Comparison of ENCODE assay signal across 14 mouse cellular contexts in genomic region chr9:63837552-63837951, GRCm38 (mm10).
DNase-seq lines count a peak whose midpoint lies in the region; ATAC-seq and TF ChIP-seq lines count a peak whose summit lies in the region.
"Had no signal": no experiment of that assay in that cellular context is flagged by ENCODE, and none has a peak within 500 bp of the region (broad histone marks: within the 10 kb centered on the region; RNA-seq: fewer than 3 reads in every experiment).

No protein-coding gene starts in this region.

- no peak overlapping the region for H3K27ac ChIP-seq in layer of hippocampus, adult 2 months

- peak; percentile 76; the same call in 1 of the 2 replicates for ATAC-seq in frontal cortex, adult (ENCODE audit: low TSS enrichment)

- no peak overlapping the region for H3K4me3 ChIP-seq in layer of hippocampus, adult 2 months
- H3K4me3 ChIP-seq: megakaryocyte, embryonic 14.5 days had no signal

- DNase-seq in frontal cortex, postnatal 10 days (ENCODE audit: low spot score in 2 of 2) = no peak
- DNase-seq in layer of hippocampus, adult 2 months (ENCODE audit: low spot score in 2 of 2) = peak; percentile 19 to 34
- DNase-seq in layer of hippocampus, adult 9-10 months (ENCODE audit: low spot score) = no peak
- DNase-seq in right cerebral cortex, adult 2 months (ENCODE audit: low spot score in 2 of 2) = peak; percentile 29 to 34
- DNase-seq in right cerebral cortex, postnatal 4 days = no peak
- DNase-seq in thymus, postnatal 4 days = peak; percentile 58
- no peak for DNase-seq in urinary bladder, postnatal 4 days (ENCODE audit: low spot score in 2 of 2)
- DNase-seq: adrenal gland, adult 2 months; B cell, adult 2 months; cerebellum, adult 2 months; gastrocnemius, postnatal 10 days; right cerebral cortex, postnatal 14 days had no signal

- TF ChIP-seq CTCF in layer of hippocampus, adult 2 months (conservative IDR thresholded peaks at IDR 0.05) = peak; percentile 75

Comparison
In these comparisons a context has a peak if more than half of its experiments do, and no peak if none do; other contexts are left out.
1. DNase-seq: peak in layer of hippocampus, adult 2 months (2 of 2), right cerebral cortex, adult 2 months (2 of 2) and thymus, postnatal 4 days (single experiment); none in frontal cortex, postnatal 10 days (0 of 2), layer of hippocampus, adult 9-10 months (single experiment), right cerebral cortex, postnatal 4 days (single experiment) and urinary bladder, postnatal 4 days (0 of 2).